Comparison of ENCODE assay signal across 8 mouse cellular contexts in the genomic region with DNA sequence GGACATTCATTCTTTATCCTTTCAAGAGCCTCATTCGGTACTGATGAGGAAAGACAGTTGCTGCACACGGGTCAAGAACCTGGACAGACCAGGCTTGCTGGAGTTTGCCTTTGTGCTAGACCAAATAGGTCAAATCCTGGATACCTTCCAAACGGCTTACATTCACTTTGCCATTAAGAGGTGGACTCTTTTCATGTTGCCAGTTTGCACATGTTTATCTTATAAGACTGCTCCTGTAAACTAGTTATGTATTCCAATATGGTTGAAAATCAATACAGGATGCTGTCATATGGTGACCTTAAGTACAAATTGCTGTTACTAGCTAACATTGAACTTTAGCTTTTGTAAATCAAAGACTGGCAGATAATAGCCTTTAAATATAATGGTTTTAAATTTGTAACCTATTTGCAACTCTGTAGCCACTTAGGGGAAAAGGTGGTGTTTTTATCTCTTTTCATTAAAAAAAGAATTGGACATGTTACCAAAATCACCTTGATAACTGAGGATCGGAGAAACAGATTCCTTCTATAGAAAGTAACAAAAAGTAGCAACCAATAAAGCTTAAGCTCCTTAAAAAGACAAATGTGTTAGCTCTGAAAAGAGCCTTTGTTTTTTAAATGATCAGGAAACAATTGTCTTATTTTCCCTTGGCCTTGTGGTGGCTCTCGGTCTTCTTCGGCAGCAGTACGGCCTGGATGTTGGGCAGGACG. TPM values are rescaled to one million over a fixed set of nuclear protein-coding genes. Genes with fewer than 3 reads are reported as not detected.
DNase-seq lines count a peak whose midpoint lies in the region; ATAC-seq lines count a peak whose summit lies in the region.

No protein-coding gene starts in this region.

- peak overlapping the region; percentile 38 for H3K4me3 ChIP-seq in lung, embryonic 15.5 days
- H3K4me3 ChIP-seq in hindbrain, embryonic 16.5 days (ENCODE audit: low read length): peak overlapping the region; percentile 42
- peak overlapping the region; percentile 37 for H3K4me3 ChIP-seq in midbrain, embryonic 16.5 days (ENCODE audit: low read depth, low read length)

- no peaks in the 10 kb centered on the region for H3K9me3 ChIP-seq in lung, embryonic 15.5 days
- no peaks in the 10 kb centered on the region for H3K9me3 ChIP-seq in hindbrain, embryonic 16.5 days (ENCODE audit: control insufficient read depth, low read length)
- H3K9me3 ChIP-seq in midbrain, embryonic 16.5 days (replicated peaks; ENCODE audit: control insufficient read depth, low read length, poor library complexity, severe bottlenecking): no peaks in the 10 kb centered on the region

- peak overlapping the region; percentile 54 for H3K4me2 ChIP-seq in lung, embryonic 15.5 days
- peak overlapping the region; percentile 67 for H3K4me2 ChIP-seq in hindbrain, embryonic 16.5 days (ENCODE audit: low read length)
- peak overlapping the region; percentile 64 for H3K4me2 ChIP-seq in midbrain, embryonic 16.5 days (ENCODE audit: low read length)

- DNase-seq in lung, adult 18-20 months: no peak
- peak; percentile 58 for DNase-seq in embryo, embryonic 11 days
- no peak for DNase-seq in frontal cortex, adult 2 months (ENCODE audit: extremely low spot score in 1 of 2, low spot score in 1 of 2)
- no peak for DNase-seq in cerebellum, postnatal 4 days (ENCODE audit: low spot score in 2 of 2)
- DNase-seq in gastrocnemius, postnatal 36 days: no peak

- no peaks in the 10 kb centered on the region for H3K27me3 ChIP-seq in lung, embryonic 15.5 days
- H3K27me3 ChIP-seq in hindbrain, embryonic 16.5 days (replicated peaks; ENCODE audit: control insufficient read depth, insufficient read depth, low read length): no peaks in the 10 kb centered on the region
- H3K27me3 ChIP-seq in midbrain, embryonic 16.5 days (ENCODE audit: control insufficient read depth, insufficient read depth, low read depth, low read length): no peaks in the 10 kb centered on the region

- ATAC-seq in lung, embryonic 15.5 days (ENCODE audit: borderline replicate concordance, extremely low read depth, low FRiP score, low TSS enrichment): no peak
- ATAC-seq in hindbrain, embryonic 16.5 days: no peak
- no peak for ATAC-seq in midbrain, embryonic 16.5 days

- peak overlapping the region; percentile 93 for H3K27ac ChIP-seq in lung, embryonic 15.5 days
- peak overlapping the region; percentile 72; the same call in 1 of the 2 replicates for H3K27ac ChIP-seq in hindbrain, embryonic 16.5 days (ENCODE audit: low read depth, low read length)
- H3K27ac ChIP-seq in midbrain, embryonic 16.5 days (ENCODE audit: low read length): peak overlapping the region; percentile 70

- H3K36me3 ChIP-seq in lung, embryonic 15.5 days: no peaks in the 10 kb centered on the region
- H3K36me3 ChIP-seq in hindbrain, embryonic 16.5 days (ENCODE audit: control insufficient read depth, insufficient read depth, low read length): no peaks in the 10 kb centered on the region
- no peaks in the 10 kb centered on the region for H3K36me3 ChIP-seq in midbrain, embryonic 16.5 days (ENCODE audit: control insufficient read depth, insufficient read depth, low read length)

- peaks cover 48% of the 10 kb centered on the region for H3K4me1 ChIP-seq in lung, embryonic 15.5 days
- peaks cover 23% of the 10 kb centered on the region for H3K4me1 ChIP-seq in hindbrain, embryonic 16.5 days (ENCODE audit: control insufficient read depth, insufficient read depth, low read depth, low read length)
- H3K4me1 ChIP-seq in midbrain, embryonic 16.5 days (ENCODE audit: control insufficient read depth, insufficient read depth, low read length): peaks cover 25% of the 10 kb centered on the region

- intact Hi-C loops in gastrocnemius, postnatal 36 days (cut with DNase I): loop anchor here (10.0 kb wide), 1 partner anchor 72 kb away; the partner anchor contains the start of genes Hist1h2ai, Hist1h2bl and Hist1h3h

- WGBS in lung, embryonic 15.5 days: 2% methylated on average over 8 of the region's 8 CpGs
- WGBS in hindbrain, embryonic 16.5 days: 4% methylated on average over 8 of the region's 8 CpGs
- WGBS in midbrain, embryonic 16.5 days: 2% methylated on average over 8 of the region's 8 CpGs

- peak overlapping the region; percentile 49 for H3K9ac ChIP-seq in lung, embryonic 15.5 days
- H3K9ac ChIP-seq in hindbrain, embryonic 16.5 days (ENCODE audit: low read depth, low read length): peak overlapping the region; percentile 51; the same call in 1 of the 2 replicates
- peak overlapping the region; percentile 60; the same call in 1 of the 2 replicates for H3K9ac ChIP-seq in midbrain, embryonic 16.5 days (ENCODE audit: low read depth, low read length)

RNA-seq across cellular contexts. Expression of gene Hist1h2an, which starts 0.7 kb away (rescaled TPM):
- polyA plus RNA-seq in lung, embryonic 15.5 days (2015; fragmentation: Nextera tagmentation; extraction: Ambion mirVana): 10.7 and 22.4 TPM in 2 replicates
- 1.2 TPM in 1 of 2 replicates, not detected in the other for polyA plus RNA-seq in hindbrain, embryonic 16.5 days (2015; fragmentation: Nextera tagmentation; extraction: Ambion mirVana)
- not detected in 2 replicates for polyA plus RNA-seq in midbrain, embryonic 16.5 days (2015; fragmentation: Nextera tagmentation; extraction: Ambion mirVana)
- polyA plus RNA-seq in frontal cortex, adult 2 months (2012; rRNA removed): not detected in 2 replicates
- 1 to 10 TPM; 1.0 to 2.0 TPM for total RNA-seq in gastrocnemius, postnatal 36 days (2021)

RNA-seq across cellular contexts. Expression of gene Hist1h2bp, which starts 0.9 kb away (rescaled TPM):
- 2.1 and 3.1 TPM in 2 replicates for polyA plus RNA-seq in lung, embryonic 15.5 days (2015; fragmentation: Nextera tagmentation; extraction: Ambion mirVana)
- polyA plus RNA-seq in hindbrain, embryonic 16.5 days (2015; fragmentation: Nextera tagmentation; extraction: Ambion mirVana): not detected in 2 replicates
- 0.72 TPM in 1 of 2 replicates, not detected in the other for polyA plus RNA-seq in midbrain, embryonic 16.5 days (2015; fragmentation: Nextera tagmentation; extraction: Ambion mirVana)
- polyA plus RNA-seq in frontal cortex, adult 2 months (2012; rRNA removed): 0.32 and 0.57 TPM in 2 replicates
- 1 to 10 TPM; 3.8 to 6.5 TPM for total RNA-seq in gastrocnemius, postnatal 36 days (2021)

RNA-seq across cellular contexts. Expression of gene Hist1h3i, which starts 3.2 kb away (rescaled TPM):
- polyA plus RNA-seq in lung, embryonic 15.5 days (2015; fragmentation: Nextera tagmentation; extraction: Ambion mirVana): 137 and 172 TPM in 2 replicates
- polyA plus RNA-seq in hindbrain, embryonic 16.5 days (2015; fragmentation: Nextera tagmentation; extraction: Ambion mirVana): 19.4 and 19.7 TPM in 2 replicates
- polyA plus RNA-seq in midbrain, embryonic 16.5 days (2015; fragmentation: Nextera tagmentation; extraction: Ambion mirVana): 13.1 and 17.6 TPM in 2 replicates
- polyA plus RNA-seq in frontal cortex, adult 2 months (2012; rRNA removed): 3.1 and 4.5 TPM in 2 replicates
- total RNA-seq in gastrocnemius, postnatal 36 days (2021): 10 to 100 TPM; 11.9 to 24.7 TPM

RNA-seq across cellular contexts. Expression of gene Hist1h1b, which starts 5.9 kb away (rescaled TPM):
- polyA plus RNA-seq in lung, embryonic 15.5 days (2015; fragmentation: Nextera tagmentation; extraction: Ambion mirVana): 41.4 and 42.0 TPM in 2 replicates
- polyA plus RNA-seq in hindbrain, embryonic 16.5 days (2015; fragmentation: Nextera tagmentation; extraction: Ambion mirVana): 2.7 and 3.1 TPM in 2 replicates
- 0.69 and 2.4 TPM in 2 replicates for polyA plus RNA-seq in midbrain, embryonic 16.5 days (2015; fragmentation: Nextera tagmentation; extraction: Ambion mirVana)
- 0.18 and 0.71 TPM in 2 replicates for polyA plus RNA-seq in frontal cortex, adult 2 months (2012; rRNA removed)
- 1 to 10 TPM; 4.7 to 6.6 TPM for total RNA-seq in gastrocnemius, postnatal 36 days (2021)

RNA-seq across cellular contexts. Expression of gene Hist1h2bq, which starts 23.7 kb away (rescaled TPM):
- polyA plus RNA-seq in lung, embryonic 15.5 days (2015; fragmentation: Nextera tagmentation; extraction: Ambion mirVana): 23.1 and 31.1 TPM in 2 replicates
- polyA plus RNA-seq in hindbrain, embryonic 16.5 days (2015; fragmentation: Nextera tagmentation; extraction: Ambion mirVana): 4.0 and 4.4 TPM in 2 replicates
- polyA plus RNA-seq in midbrain, embryonic 16.5 days (2015; fragmentation: Nextera tagmentation; extraction: Ambion mirVana): 3.4 and 3.5 TPM in 2 replicates
- 1.5 and 1.9 TPM in 2 replicates for polyA plus RNA-seq in frontal cortex, adult 2 months (2012; rRNA removed)
- 10 to 100 TPM; 18.8 to 22.7 TPM for total RNA-seq in gastrocnemius, postnatal 36 days (2021)
